Mouse (Mus musculus): ENCODE measurements around the gene Gm17651.

Gene Gm17651

GRCm38 (mm10) chr3:97674644-97675110 is at the start of gene Gm17651:
TSS of gene Gm17651 (minus strand) at chr3:97674694.
- no peak for DNase-seq (ENCODE audit: low spot score)

GRCm38 (mm10) chr3:97719116-97719515 is 44.6 kb upstream of the Gm17651 start:
- no peak for DNase-seq (ENCODE audit: low spot score)

- no peak for DNase-seq (ENCODE audit: low spot score)
Observed at GRCm38 (mm10) chr3:97715922-97716321, 41.4 kb upstream of the Gm17651 start.

GRCm38 (mm10) chr3:97710881-97711280 is 36.4 kb upstream of the Gm17651 start:
- DNase-seq (ENCODE audit: low spot score): no peak

- no peak for DNase-seq (ENCODE audit: low spot score)
Observed at GRCm38 (mm10) chr3:97710134-97710533, 35.6 kb upstream of the Gm17651 start.

GRCm38 (mm10) chr3:97706561-97706960 is 32.1 kb upstream of the Gm17651 start:
- DNase-seq (ENCODE audit: low spot score): no peak

- no peak for DNase-seq (ENCODE audit: low spot score)
Observed at GRCm38 (mm10) chr3:97705508-97705907, 31.0 kb upstream of the Gm17651 start.

GRCm38 (mm10) chr3:97702448-97703080 is 28.1 kb upstream of the Gm17651 start:
- DNase-seq (ENCODE audit: low spot score): no peak

GRCm38 (mm10) chr3:97701198-97701597 is 26.7 kb upstream of the Gm17651 start:
- DNase-seq (ENCODE audit: low spot score): no peak

- no peak for DNase-seq (ENCODE audit: low spot score)
Observed at GRCm38 (mm10) chr3:97699061-97699460, 24.6 kb upstream of the Gm17651 start.

GRCm38 (mm10) chr3:97697291-97697690 is 22.8 kb upstream of the Gm17651 start:
- no peak for DNase-seq (ENCODE audit: low spot score)

- no peak for DNase-seq (ENCODE audit: low spot score)
Observed at GRCm38 (mm10) chr3:97696866-97697265, 22.4 kb upstream of the Gm17651 start.

GRCm38 (mm10) chr3:97693806-97694205 is 19.3 kb upstream of the Gm17651 start:
- DNase-seq (ENCODE audit: low spot score): no peak

GRCm38 (mm10) chr3:97691443-97692017 is 17.0 kb upstream of the Gm17651 start:
- no peak for DNase-seq (ENCODE audit: low spot score)

- no peak for DNase-seq (ENCODE audit: low spot score)
Observed at GRCm38 (mm10) chr3:97690590-97690989, 16.1 kb upstream of the Gm17651 start.

GRCm38 (mm10) chr3:97689289-97689688 is 14.8 kb upstream of the Gm17651 start:
- DNase-seq (ENCODE audit: low spot score): no peak

GRCm38 (mm10) chr3:97686372-97687117 is 12.1 kb upstream of the Gm17651 start:
- no peak for DNase-seq (ENCODE audit: low spot score)

- DNase-seq (ENCODE audit: low spot score): no peak
Observed at GRCm38 (mm10) chr3:97683560-97684195, 9.2 kb upstream of the Gm17651 start.

GRCm38 (mm10) chr3:97682576-97682975 is 8.1 kb upstream of the Gm17651 start:
- no peak for DNase-seq (ENCODE audit: low spot score)

- no peak for DNase-seq (ENCODE audit: low spot score)
Observed at GRCm38 (mm10) chr3:97682159-97682502, 7.6 kb upstream of the Gm17651 start.

GRCm38 (mm10) chr3:97681321-97682158 is 7.0 kb upstream of the Gm17651 start:
- DNase-seq (ENCODE audit: low spot score): peak; percentile 23
